Mouse (Mus musculus): ENCODE measurements around the gene Trak1.

- no peak for TF ChIP-seq HCFC1 (IDR thresholded peaks at IDR 0.05; ENCODE audit: borderline replicate concordance, insufficient read depth, low read length)
- no peak for TF ChIP-seq CHD2 (IDR thresholded peaks at IDR 0.05; ENCODE audit: low read depth, low read length)
- TF ChIP-seq ZNF384 (IDR thresholded peaks at IDR 0.05; ENCODE audit: low read depth, low read length), result no peak
- no peak for TF ChIP-seq MAFK (IDR thresholded peaks at IDR 0.05; ENCODE audit: insufficient read depth, low read depth, low read length)
- no peak for TF ChIP-seq ZC3H11A (IDR thresholded peaks at IDR 0.05; ENCODE audit: borderline replicate concordance, low read depth, low read length)
These were observed 40.2 kb upstream of the Trak1 start for GRCm38 (mm10) chr9:121257106-121257505.

All from ES-E14 (cell line).